1 mouse cellular context compared by ENCODE assay signal in genomic region chr10:80174705-80175104, GRCm38 (mm10).
TF ChIP-seq lines count a peak whose summit lies in the region.

No protein-coding gene starts in this region.

TF ChIP-seq in CH12.LX, 34 proteins besides CTCF, POLR2A, EP300 and RAD21:
- TF ChIP-seq BHLHE40 (IDR thresholded peaks at IDR 0.05; ENCODE audit: low read depth, low read length) (0 out of 2 replicates have a peak, but pooled peaks have one; percentile 13), KAT2A (IDR thresholded peaks at IDR 0.05; ENCODE audit: insufficient replicate concordance, low read length) (no peak), JUND (conservative IDR thresholded peaks at IDR 0.05; ENCODE audit: low read depth, low read length) (no peak), USF2 (conservative IDR thresholded peaks at IDR 0.05; ENCODE audit: low read depth, low read length) (no peak), MAZ (IDR thresholded peaks at IDR 0.05; ENCODE audit: low read depth, low read length) (0 out of 2 replicates have a peak, but pooled peaks have one; percentile 40), HCFC1 (IDR thresholded peaks at IDR 0.05; ENCODE audit: low read depth, low read length) (no peak), MAFK (IDR thresholded peaks at IDR 0.05; ENCODE audit: insufficient replicate concordance, low read length) (no peak), PAX5 (IDR thresholded peaks at IDR 0.05; ENCODE audit: low read length) (no peak), RCOR1 (conservative IDR thresholded peaks at IDR 0.05; ENCODE audit: low read depth, low read length) (no peak), ETS1 (conservative IDR thresholded peaks at IDR 0.05; ENCODE audit: low read depth, low read length) (no peak), SMC3 (IDR thresholded peaks at IDR 0.05; ENCODE audit: low read depth, low read length) (peak; percentile 39), IRF4 (IDR thresholded peaks at IDR 0.05; ENCODE audit: low read depth, low read length) (no peak; the same call in 1 of the 2 replicates), ELF1 (IDR thresholded peaks at IDR 0.05; ENCODE audit: low read depth, low read length) (0 out of 2 replicates have a peak, but pooled peaks have one; percentile 31), POLR2AphosphoS2 (IDR thresholded peaks at IDR 0.05; ENCODE audit: low read depth, low read length) (no peak), ZNF384 (IDR thresholded peaks at IDR 0.05; ENCODE audit: low read depth, low read length) (no peak), MEF2A (IDR thresholded peaks at IDR 0.05; ENCODE audit: borderline replicate concordance, low read depth, low read length) (no peak), ZKSCAN1 (IDR thresholded peaks at IDR 0.05; ENCODE audit: borderline replicate concordance, low read depth, low read length) (no peak), MAX (IDR thresholded peaks at IDR 0.05; ENCODE audit: low read length) (no peak), USF1 (IDR thresholded peaks at IDR 0.05; ENCODE audit: low read depth, low read length) (no peak), CHD1 (IDR thresholded peaks at IDR 0.05; ENCODE audit: low read depth, low read length) (no peak), MYC (IDR thresholded peaks at IDR 0.05; ENCODE audit: low read depth, low read length) (no peak), NRF1 (IDR thresholded peaks at IDR 0.05; ENCODE audit: low read depth, low read length) (0 out of 2 replicates have a peak, but pooled peaks have one; percentile 22), ZMIZ1 (IDR thresholded peaks at IDR 0.05; ENCODE audit: low read depth, low read length) (no peak), TCF12 (IDR thresholded peaks at IDR 0.05; ENCODE audit: low read depth, low read length) (no peak), GABPA (IDR thresholded peaks at IDR 0.05; ENCODE audit: insufficient replicate concordance, low read depth, low read length) (no peak), CHD2 (IDR thresholded peaks at IDR 0.05; ENCODE audit: low read length) (no peak), E2F4 (IDR thresholded peaks at IDR 0.05; ENCODE audit: insufficient replicate concordance, low read depth, low read length) (no peak), TBP (conservative IDR thresholded peaks at IDR 0.05; ENCODE audit: low read depth, low read length) (no peak), UBTF (IDR thresholded peaks at IDR 0.05; ENCODE audit: low read depth, low read length) (no peak), NELFE (IDR thresholded peaks at IDR 0.05; ENCODE audit: low read depth, low read length) (0 out of 2 replicates have a peak, but pooled peaks have one; percentile 36), MXI1 (IDR thresholded peaks at IDR 0.05; ENCODE audit: low read depth, low read length) (no peak), JUN (IDR thresholded peaks at IDR 0.05; ENCODE audit: insufficient read depth, low read depth, low read length) (no peak), SIN3A (IDR thresholded peaks at IDR 0.05; ENCODE audit: low read length) (0 out of 2 replicates have a peak, but pooled peaks have one; percentile 29), ZC3H11A (IDR thresholded peaks at IDR 0.05; ENCODE audit: low read depth, low read length) (no peak)
